Comparison of ENCODE assay signal across 10 mouse cellular contexts in the genomic region with DNA sequence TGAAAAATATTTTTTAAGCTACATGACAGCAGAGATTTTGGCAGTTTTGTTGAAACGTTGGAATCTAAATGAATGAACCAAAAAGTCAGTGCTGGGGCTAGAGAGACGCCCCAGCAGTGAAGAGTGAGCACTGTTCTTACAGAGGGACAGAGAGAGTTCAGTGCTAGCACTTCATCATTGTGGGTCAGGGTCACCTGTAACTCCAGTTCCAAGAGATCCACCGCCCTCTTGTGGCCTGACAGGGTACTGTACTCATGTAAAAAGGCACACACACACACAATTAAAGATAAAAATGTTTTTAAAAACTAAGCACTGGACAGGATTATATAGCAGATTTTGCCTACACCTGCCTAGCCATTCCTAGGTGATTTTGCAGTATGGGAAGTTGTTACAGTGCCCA. TPM values are rescaled to one million over a fixed set of nuclear protein-coding genes. Genes with fewer than 3 reads are reported as not detected.
A peak's percentile ranks its signal among the peaks of the same experiment; 100 is the strongest.
DNase-seq lines count a peak whose midpoint lies in the region; ATAC-seq and TF ChIP-seq lines count a peak whose summit lies in the region.
"Had no signal": no experiment of that assay in that cellular context is flagged by ENCODE, and none has a peak within 500 bp of the region (broad histone marks: within the 10 kb centered on the region; RNA-seq: fewer than 3 reads in every experiment).

No protein-coding gene starts in this region.

- peak; percentile 73 for TF ChIP-seq CTCF in lung, embryonic 14.5 days (IDR thresholded peaks at IDR 0.05; ENCODE audit: low read depth)
- peak; percentile 78 for TF ChIP-seq CTCF in stomach, postnatal 0 days (IDR thresholded peaks at IDR 0.05; ENCODE audit: low read depth)

- H3K9ac ChIP-seq in kidney, embryonic 15.5 days, result no peak overlapping the region
- H3K9ac ChIP-seq in lung, embryonic 14.5 days, result no peak overlapping the region
- H3K9ac ChIP-seq in stomach, postnatal 0 days (ENCODE audit: low read length), result no peak overlapping the region
- H3K9ac ChIP-seq: heart, embryonic 13.5 days; neural tube, embryonic 13.5 days had no signal

- H3K4me2 ChIP-seq in kidney, embryonic 15.5 days, result no peak overlapping the region
- no peak overlapping the region for H3K4me2 ChIP-seq in lung, embryonic 14.5 days
- no peak overlapping the region for H3K4me2 ChIP-seq in stomach, postnatal 0 days (replicated peaks; ENCODE audit: low read depth)
- H3K4me2 ChIP-seq: heart, embryonic 13.5 days; neural tube, embryonic 13.5 days had no signal

- 47% methylated on average over 3 of the region's 3 CpGs for WGBS in kidney, embryonic 15.5 days
- WGBS in lung, embryonic 14.5 days, result 36% methylated on average over 3 of the region's 3 CpGs
- WGBS in stomach, postnatal 0 days, result 39% methylated on average over 3 of the region's 3 CpGs

- DNase-seq in kidney, adult 18-20 months, result peak; percentile 51
- DNase-seq in CD4-positive, CD25-positive, alpha-beta regulatory T cell, adult 2 months (ENCODE audit: low read depth, low spot score), result peak; percentile 73
- DNase-seq in MEL-GATA-1-ER (ENCODE audit: extremely low read depth, low read depth), result peak; percentile 26
- peak; percentile 14 for DNase-seq in embryo, embryonic 11.5 days (ENCODE audit: low read depth, low spot score)
- DNase-seq in lung, embryonic 14.5 days, result peak; percentile 72
- peak; percentile 61 for DNase-seq in stomach, postnatal 0 days (ENCODE audit: low spot score)
- DNase-seq in frontal cortex, adult 2 months (ENCODE audit: extremely low spot score in 1 of 2, low spot score in 1 of 2), result no peak

- no peaks in the 10 kb centered on the region; the same call in 1 of the 2 replicates for H3K4me1 ChIP-seq in kidney, embryonic 15.5 days
- no peaks in the 10 kb centered on the region for H3K4me1 ChIP-seq in lung, embryonic 14.5 days (ENCODE audit: insufficient read depth)
- no peaks in the 10 kb centered on the region for H3K4me1 ChIP-seq in stomach, postnatal 0 days (replicated peaks; ENCODE audit: control insufficient read depth, insufficient read depth)
- H3K4me1 ChIP-seq: heart, embryonic 13.5 days; neural tube, embryonic 13.5 days had no signal

- H3K9me3 ChIP-seq in kidney, embryonic 15.5 days (replicated peaks), result no peaks in the 10 kb centered on the region
- no peaks in the 10 kb centered on the region for H3K9me3 ChIP-seq in lung, embryonic 14.5 days (ENCODE audit: low read depth, low read length)
- no peaks in the 10 kb centered on the region for H3K9me3 ChIP-seq in stomach, postnatal 0 days (ENCODE audit: control insufficient read depth, low read length)
- H3K9me3 ChIP-seq: heart, embryonic 13.5 days; neural tube, embryonic 13.5 days had no signal

- TF ChIP-seq EP300 in stomach, postnatal 0 days (optimal IDR thresholded peaks at IDR 0.05), result no peak

- no peak overlapping the region for H3K4me3 ChIP-seq in kidney, embryonic 15.5 days (replicated peaks)
- H3K4me3 ChIP-seq in lung, embryonic 14.5 days (ENCODE audit: low read depth, low read length), result no peak overlapping the region
- H3K4me3 ChIP-seq in stomach, postnatal 0 days (ENCODE audit: low read depth, low read length), result no peak overlapping the region
- H3K4me3 ChIP-seq: heart, embryonic 13.5 days; neural tube, embryonic 13.5 days had no signal

- H3K36me3 ChIP-seq in kidney, embryonic 15.5 days, result peaks cover 44% of the 10 kb centered on the region
- H3K36me3 ChIP-seq in lung, embryonic 14.5 days (ENCODE audit: insufficient read depth), result peaks cover 17% of the 10 kb centered on the region
- 0 out of 2 replicates have a peak, but pooled peaks cover 4% of the 10 kb centered on the region for H3K36me3 ChIP-seq in stomach, postnatal 0 days (ENCODE audit: control insufficient read depth, insufficient read depth, low read length)

- H3K27ac ChIP-seq in kidney, embryonic 15.5 days, result no peak overlapping the region
- no peak overlapping the region for H3K27ac ChIP-seq in lung, embryonic 14.5 days (ENCODE audit: low read depth)
- no peak overlapping the region for H3K27ac ChIP-seq in stomach, postnatal 0 days (replicated peaks)
- H3K27ac ChIP-seq: heart, embryonic 13.5 days; neural tube, embryonic 13.5 days had no signal

- no peaks in the 10 kb centered on the region for H3K27me3 ChIP-seq in kidney, embryonic 15.5 days
- no peaks in the 10 kb centered on the region for H3K27me3 ChIP-seq in lung, embryonic 14.5 days (ENCODE audit: insufficient read depth, low read length)
- no peaks in the 10 kb centered on the region for H3K27me3 ChIP-seq in stomach, postnatal 0 days (ENCODE audit: control insufficient read depth, insufficient read depth, low read length)
- H3K27me3 ChIP-seq: heart, embryonic 13.5 days; neural tube, embryonic 13.5 days had no signal

- ATAC-seq in kidney, embryonic 15.5 days (replicated peaks; ENCODE audit: low FRiP score), result no peak
- no peak for ATAC-seq in lung, embryonic 14.5 days (ENCODE audit: insufficient read depth)
- no peak for ATAC-seq in stomach, postnatal 0 days (ENCODE audit: low FRiP score, low TSS enrichment)

RNA-seq across cellular contexts. Expression of a gene that starts 29.8 kb away (rescaled TPM):
- polyA plus RNA-seq in kidney, embryonic 15.5 days (2015; fragmentation: Nextera tagmentation; extraction: Ambion mirVana), result 11.3 and 12.3 TPM in 2 replicates
- polyA plus RNA-seq in lung, embryonic 14.5 days (2014; fragmentation: Nextera tagmentation; extraction: Ambion mirVana), result 9.9 and 10.7 TPM in 2 replicates
- polyA plus RNA-seq in stomach, postnatal 0 days (2015; fragmentation: Nextera tagmentation; extraction: Ambion mirVana), result 5.4 and 7.2 TPM in 2 replicates
- 44.5 and 45.2 TPM in 2 replicates for polyA plus RNA-seq in frontal cortex, adult 2 months (2012; rRNA removed)

RNA-seq across cellular contexts. Expression of a gene that starts 56.2 kb away (rescaled TPM):
- polyA plus RNA-seq in kidney, embryonic 15.5 days (2015; fragmentation: Nextera tagmentation; extraction: Ambion mirVana), result 30.0 and 30.3 TPM in 2 replicates
- polyA plus RNA-seq in lung, embryonic 14.5 days (2014; fragmentation: Nextera tagmentation; extraction: Ambion mirVana), result 28.5 and 29.5 TPM in 2 replicates
- polyA plus RNA-seq in stomach, postnatal 0 days (2015; fragmentation: Nextera tagmentation; extraction: Ambion mirVana), result 9.0 and 10.6 TPM in 2 replicates
- 107 and 129 TPM in 2 replicates for polyA plus RNA-seq in frontal cortex, adult 2 months (2012; rRNA removed)

Comparison
In these comparisons a context has a peak if more than half of its experiments do, and no peak if none do; other contexts are left out.
1. DNase-seq: peak in kidney, adult 18-20 months (single experiment), CD4-positive, CD25-positive, alpha-beta regulatory T cell, adult 2 months (single experiment), MEL-GATA-1-ER (single experiment), embryo, embryonic 11.5 days (single experiment), lung, embryonic 14.5 days (single experiment) and stomach, postnatal 0 days (single experiment); none in frontal cortex, adult 2 months (0 of 2).